Mouse (Mus musculus) erythroblast, adult 5-6 weeks (primary cell): ENCODE measurements around the gene Coasy. TPM values are rescaled to one million over a fixed set of nuclear protein-coding genes. Genes with fewer than 3 reads are reported as not detected.
"Not testable (repeated sequence)": the region's sequence is repeated elsewhere in the genome, so short reads cannot be mapped to it uniquely, and the experiment has no call there.

ENCODE experiments used
- ATAC-seq: replicated peaks from 2 replicates; pipeline ENCODE4 v1.8.0; 2016; ENCODE audit warnings: moderate number of reproducible peaks, mild to moderate bottlenecking, moderate TSS enrichment, inconsistent platforms; ENCODE audit not compliant: poor library complexity, low FRiP score, severe bottlenecking
- total RNA-seq, 2 experiments: library from RNA; stranded (forward) in 1 of 2; stranded (reverse) in 1 of 2; fragments of 150-400 nt in 1 of 2; fragments of 200-764, 138-1000 nt in 1 of 2; gene quantifications; 2 replicates each; pipeline versions ENCODE4 v1.2.3 to v1.2.4; 2015 to 2017; ENCODE audit warnings: low replicate concordance in 2 of 2

The Coasy gene
- total RNA-seq, 2 experiments from 2014 or later: 6.7 to 9.6 TPM

GRCm38 (mm10) chr11:101086323-101086674 is 3.9 kb downstream of the Coasy start:
- no peak for ATAC-seq

GRCm38 (mm10) chr11:101086756-101087681 is 4.7 kb downstream of the Coasy start, which contains the start of gene Mlx:
TSS of gene Mlx (plus strand) at chr11:101087277.
- peak; percentile 77 for ATAC-seq

- 0 out of 2 replicates have a peak, but pooled peaks have one; percentile 9 for ATAC-seq
These were observed 5.3 kb downstream of the Coasy start for GRCm38 (mm10) chr11:101087682-101088055.

- no peak for ATAC-seq
These were observed 7.6 kb downstream of the Coasy start for GRCm38 (mm10) chr11:101089931-101090330.

- ATAC-seq: no peak
These were observed 12.6 kb downstream of the Coasy start for GRCm38 (mm10) chr11:101094930-101095313.

GRCm38 (mm10) chr11:101095314-101096024 is 13.1 kb downstream of the Coasy start, which contains the start of gene Psmc3ip:
TSS of gene Psmc3ip (minus strand) at chr11:101095436.
- peak; percentile 95 for ATAC-seq

- no peak for ATAC-seq
These were observed 15.9 kb downstream of the Coasy start for GRCm38 (mm10) chr11:101098231-101098630.

GRCm38 (mm10) chr11:101103011-101103410 is 20.6 kb downstream of the Coasy start:
- ATAC-seq: no peak

GRCm38 (mm10) chr11:101109351-101109750 is 27.0 kb downstream of the Coasy start:
- no peak for ATAC-seq

- no peak for ATAC-seq
These were observed 28.3 kb downstream of the Coasy start for GRCm38 (mm10) chr11:101110708-101111107.

GRCm38 (mm10) chr11:101111178-101111577 is 28.8 kb downstream of the Coasy start:
- no peak for ATAC-seq

- ATAC-seq: no peak
These were observed 29.8 kb downstream of the Coasy start for GRCm38 (mm10) chr11:101112186-101112585.

GRCm38 (mm10) chr11:101115564-101115963 is 33.2 kb downstream of the Coasy start:
- no peak for ATAC-seq

- ATAC-seq: no peak
These were observed 35.7 kb downstream of the Coasy start for GRCm38 (mm10) chr11:101118105-101118504.

- ATAC-seq: peak; percentile 66
These were observed 36.9 kb downstream of the Coasy start for GRCm38 (mm10) chr11:101119131-101119760.

GRCm38 (mm10) chr11:101119761-101120544 is 37.6 kb downstream of the Coasy start, which contains the start of the genes Retreg3 and Tubg1:
TSS of gene Retreg3 (minus strand) at chr11:101119893.
TSS of gene Tubg1 (plus strand) at chr11:101119938.
- ATAC-seq: peak; percentile 80

- ATAC-seq: peak; percentile 12
These were observed 38.3 kb downstream of the Coasy start for GRCm38 (mm10) chr11:101120545-101121188.

GRCm38 (mm10) chr11:101124494-101124893 is 42.1 kb downstream of the Coasy start:
- not testable (repeated sequence) for ATAC-seq

GRCm38 (mm10) chr11:101125008-101125407 is 42.6 kb downstream of the Coasy start:
- not testable (repeated sequence) for ATAC-seq
